Comparison of ENCODE assay signal across 30 mouse cellular contexts in genomic region chr6:29299112-29299511, GRCm38 (mm10). TPM values are rescaled to one million over a fixed set of nuclear protein-coding genes. Genes with fewer than 3 reads are reported as not detected.
DNase-seq lines count a peak whose midpoint lies in the region; ATAC-seq and TF ChIP-seq lines count a peak whose summit lies in the region.
"Had no signal": no experiment of that assay in that cellular context is flagged by ENCODE, and none has a peak within 500 bp of the region (broad histone marks: within the 10 kb centered on the region; RNA-seq: fewer than 3 reads in every experiment).

No protein-coding gene starts in this region.

- H3K4me1 ChIP-seq in intestine, embryonic 15.5 days (replicated peaks), result no peaks in the 10 kb centered on the region
- no peaks in the 10 kb centered on the region for H3K4me1 ChIP-seq in intestine, embryonic 16.5 days (ENCODE audit: control insufficient read depth, insufficient read depth, low read length)
- H3K4me1 ChIP-seq: forebrain, embryonic 13.5 days; heart, embryonic 10.5 days; heart, embryonic 13.5 days; hindbrain, embryonic 12.5 days; hindbrain, embryonic 15.5 days had no signal

- H3K9me3 ChIP-seq in intestine, embryonic 15.5 days, result no peaks in the 10 kb centered on the region
- no peaks in the 10 kb centered on the region; the same call in 1 of the 2 replicates for H3K9me3 ChIP-seq in intestine, embryonic 16.5 days (ENCODE audit: control insufficient read depth, low read length)
- H3K9me3 ChIP-seq: embryonic facial prominence, embryonic 13.5 days; forebrain, embryonic 10.5 days; forebrain, embryonic 13.5 days; G1E; heart, embryonic 10.5 days; heart, embryonic 13.5 days; hindbrain, embryonic 12.5 days; hindbrain, embryonic 15.5 days had no signal

- no peak overlapping the region for H3K4me2 ChIP-seq in intestine, embryonic 15.5 days (replicated peaks)
- H3K4me2 ChIP-seq in intestine, embryonic 16.5 days (ENCODE audit: low read depth, low read length), result no peak overlapping the region
- H3K4me2 ChIP-seq in myocyte (ENCODE audit: low read depth), result peak overlapping the region; percentile 24
- H3K4me2 ChIP-seq: embryonic facial prominence, embryonic 13.5 days; forebrain, embryonic 13.5 days; heart, embryonic 13.5 days; hindbrain, embryonic 12.5 days; hindbrain, embryonic 15.5 days had no signal

- no peaks in the 10 kb centered on the region for H3K27me3 ChIP-seq in intestine, embryonic 15.5 days (replicated peaks)
- no peaks in the 10 kb centered on the region for H3K27me3 ChIP-seq in intestine, embryonic 16.5 days (replicated peaks; ENCODE audit: control insufficient read depth, insufficient read depth, low read length)
- H3K27me3 ChIP-seq in myocyte (ENCODE audit: control insufficient read depth, insufficient read depth, insufficient read length), result no peaks in the 10 kb centered on the region
- H3K27me3 ChIP-seq: embryonic facial prominence, embryonic 13.5 days; forebrain, embryonic 13.5 days; heart, embryonic 13.5 days; hindbrain, embryonic 12.5 days; hindbrain, embryonic 15.5 days had no signal

- no peaks in the 10 kb centered on the region for H3K79me2 ChIP-seq in myocyte (ENCODE audit: control insufficient read depth, insufficient read depth)

- no peaks in the 10 kb centered on the region for H3K36me3 ChIP-seq in intestine, embryonic 15.5 days
- H3K36me3 ChIP-seq in intestine, embryonic 16.5 days (ENCODE audit: control insufficient read depth, insufficient read depth, low read length), result no peaks in the 10 kb centered on the region
- no peaks in the 10 kb centered on the region for H3K36me3 ChIP-seq in myocyte (ENCODE audit: control insufficient read depth, insufficient read depth)
- H3K36me3 ChIP-seq: embryonic facial prominence, embryonic 10.5 days; embryonic facial prominence, embryonic 13.5 days; forebrain, embryonic 10.5 days; G1E; heart, embryonic 10.5 days; heart, embryonic 13.5 days; hindbrain, embryonic 12.5 days; hindbrain, embryonic 15.5 days had no signal

- no peak overlapping the region for H3K27ac ChIP-seq in intestine, embryonic 15.5 days
- H3K27ac ChIP-seq in intestine, embryonic 16.5 days (ENCODE audit: low read length), result no peak overlapping the region
- H3K27ac ChIP-seq: embryonic facial prominence, embryonic 10.5 days; embryonic facial prominence, embryonic 13.5 days; forebrain, embryonic 10.5 days; forebrain, embryonic 13.5 days; heart, adult 2 months; heart, embryonic 10.5 days; heart, embryonic 13.5 days; hindbrain, embryonic 12.5 days; hindbrain, embryonic 15.5 days had no signal

- H3K4me3 ChIP-seq in intestine, embryonic 15.5 days (replicated peaks), result no peak overlapping the region
- no peak overlapping the region for H3K4me3 ChIP-seq in intestine, embryonic 16.5 days (ENCODE audit: low read length)
- no peak overlapping the region for H3K4me3 ChIP-seq in myocyte
- H3K4me3 ChIP-seq: embryonic facial prominence, embryonic 10.5 days; embryonic facial prominence, embryonic 13.5 days; forebrain, embryonic 10.5 days; forebrain, embryonic 13.5 days; heart, adult 2 months; heart, embryonic 10.5 days; heart, embryonic 13.5 days; hindbrain, embryonic 12.5 days; hindbrain, embryonic 15.5 days had no signal

- WGBS in intestine, embryonic 15.5 days, result 35% methylated on average over 2 of the region's 2 CpGs
- 44% methylated on average over 2 of the region's 2 CpGs for WGBS in intestine, embryonic 16.5 days

- no peak for TF ChIP-seq POLR2A in myocyte (IDR thresholded peaks at IDR 0.05; ENCODE audit: insufficient read length, low read depth)

- ATAC-seq in intestine, embryonic 15.5 days, result peak; percentile 47; the same call in 1 of the 2 replicates
- ATAC-seq in intestine, embryonic 16.5 days, result no peak
- ATAC-seq: activated CD4-positive, CD25-positive, alpha-beta regulatory T cell, adult 4 months; forebrain, embryonic 13.5 days; forebrain, embryonic 16.5 days had no signal

- H3K9ac ChIP-seq in intestine, embryonic 15.5 days, result no peak overlapping the region
- no peak overlapping the region for H3K9ac ChIP-seq in intestine, embryonic 16.5 days (ENCODE audit: low read depth, low read length)
- H3K9ac ChIP-seq: embryonic facial prominence, embryonic 13.5 days; forebrain, embryonic 13.5 days; heart, embryonic 13.5 days; hindbrain, embryonic 12.5 days; hindbrain, embryonic 15.5 days had no signal

- H3ac ChIP-seq in myocyte (ENCODE audit: control insufficient read depth, insufficient read length), result no peak overlapping the region

- peak; percentile 39 for DNase-seq in Muller cell, postnatal 12 days (ENCODE audit: inconsistent ontology term)
- no peak for DNase-seq in embryo, embryonic 11 days
- no peak for DNase-seq in testis, postnatal 10 days (ENCODE audit: low spot score)
- DNase-seq: adrenal gland, adult 8-10 months; adrenal gland, postnatal 25 days; cerebellum, adult 11 months; cerebellum, adult 2 months; cerebellum, adult 9-11 months; cerebellum, postnatal 25 days; gastrocnemius, postnatal 10 days; gastrocnemius, postnatal 36 days; heart, adult 2 months; heart, postnatal 14 days; kidney, adult 18-20 months had no signal

TF ChIP-seq in myocyte, 11 proteins besides CTCF, POLR2A, EP300 and RAD21:
- no peak for TF ChIP-seq TCF12 (IDR thresholded peaks at IDR 0.05; ENCODE audit: insufficient read depth, poor library complexity, severe bottlenecking)
- TF ChIP-seq REST (IDR thresholded peaks at IDR 0.05; ENCODE audit: insufficient read depth, insufficient read length), result no peak

RNA-seq across cellular contexts. Expression of gene Fam71f2, which starts 19.7 kb away (rescaled TPM):
- 0.24 and 0.39 TPM in 2 replicates for polyA plus RNA-seq in intestine, embryonic 15.5 days (2015; fragmentation: Nextera tagmentation; extraction: Ambion mirVana)
- polyA plus RNA-seq in intestine, embryonic 16.5 days (2015; fragmentation: Nextera tagmentation; extraction: Ambion mirVana), result 0.13 and 0.29 TPM in 2 replicates
- 0.47 TPM for polyA plus RNA-seq in myocyte (2012; fragmentation: generic; extraction: Trizol)
- polyA plus RNA-seq: G1E; heart, embryonic 13.5 days had no signal

RNA-seq across cellular contexts. Expression of gene Fam71f1, which starts 19.8 kb away (rescaled TPM):
- not detected in 2 replicates for polyA plus RNA-seq in intestine, embryonic 15.5 days (2015; fragmentation: Nextera tagmentation; extraction: Ambion mirVana)
- not detected in 2 replicates for polyA plus RNA-seq in intestine, embryonic 16.5 days (2015; fragmentation: Nextera tagmentation; extraction: Ambion mirVana)
- 0.47 TPM for polyA plus RNA-seq in myocyte (2012; fragmentation: generic; extraction: Trizol)
- polyA plus RNA-seq: activated CD4-positive, CD25-positive, alpha-beta regulatory T cell, adult 4 months; brain, embryonic 14.5 days; cerebellum, adult 2 months; embryonic facial prominence, embryonic 10.5 days; embryonic facial prominence, embryonic 13.5 days; forebrain, embryonic 10.5 days; forebrain, embryonic 13.5 days; forebrain, embryonic 16.5 days; G1E; heart, embryonic 10.5 days; heart, embryonic 16.5 days; hindbrain, embryonic 12.5 days; hindbrain, embryonic 15.5 days had no signal

RNA-seq across cellular contexts. Expression of gene Hilpda, which starts 26.8 kb away (rescaled TPM):
- polyA plus RNA-seq in intestine, embryonic 15.5 days (2015; fragmentation: Nextera tagmentation; extraction: Ambion mirVana), result 32.4 and 34.6 TPM in 2 replicates
- polyA plus RNA-seq in intestine, embryonic 16.5 days (2015; fragmentation: Nextera tagmentation; extraction: Ambion mirVana), result 27.0 and 27.8 TPM in 2 replicates
- polyA plus RNA-seq in myocyte (2012; fragmentation: generic; extraction: Trizol), result 15.5 TPM

RNA-seq across cellular contexts. Expression of gene Calu, which starts 48.8 kb away (rescaled TPM):
- polyA plus RNA-seq in intestine, embryonic 15.5 days (2015; fragmentation: Nextera tagmentation; extraction: Ambion mirVana), result 289 and 306 TPM in 2 replicates
- 276 and 282 TPM in 2 replicates for polyA plus RNA-seq in intestine, embryonic 16.5 days (2015; fragmentation: Nextera tagmentation; extraction: Ambion mirVana)
- polyA plus RNA-seq in myocyte (2012; fragmentation: generic; extraction: Trizol), result 183 TPM
